Mouse (Mus musculus) small intestine, adult 2 months (tissue): ENCODE results near the gene Ppm1h.

Experiments
- CTCF ChIP-seq: fragments of 200-500 bp; IDR thresholded peaks from 2 replicates; pipeline ENCODE4 v1.5.1; 2012; ENCODE audit warnings: low read depth, mild to moderate bottlenecking, control low read depth, inconsistent platforms, low read length, moderate library complexity, mixed read lengths; ENCODE audit not compliant: insufficient replicate concordance, insufficient read length; ENCODE audit errors: extremely low read depth
- POLR2A ChIP-seq: fragments of 200-500 bp; IDR thresholded peaks from 2 replicates; pipeline ENCODE4 v1.6.1; 2012; ENCODE audit warnings: low read depth, mild to moderate bottlenecking, control low read depth, inconsistent platforms, low read length, moderate library complexity

DNA sequence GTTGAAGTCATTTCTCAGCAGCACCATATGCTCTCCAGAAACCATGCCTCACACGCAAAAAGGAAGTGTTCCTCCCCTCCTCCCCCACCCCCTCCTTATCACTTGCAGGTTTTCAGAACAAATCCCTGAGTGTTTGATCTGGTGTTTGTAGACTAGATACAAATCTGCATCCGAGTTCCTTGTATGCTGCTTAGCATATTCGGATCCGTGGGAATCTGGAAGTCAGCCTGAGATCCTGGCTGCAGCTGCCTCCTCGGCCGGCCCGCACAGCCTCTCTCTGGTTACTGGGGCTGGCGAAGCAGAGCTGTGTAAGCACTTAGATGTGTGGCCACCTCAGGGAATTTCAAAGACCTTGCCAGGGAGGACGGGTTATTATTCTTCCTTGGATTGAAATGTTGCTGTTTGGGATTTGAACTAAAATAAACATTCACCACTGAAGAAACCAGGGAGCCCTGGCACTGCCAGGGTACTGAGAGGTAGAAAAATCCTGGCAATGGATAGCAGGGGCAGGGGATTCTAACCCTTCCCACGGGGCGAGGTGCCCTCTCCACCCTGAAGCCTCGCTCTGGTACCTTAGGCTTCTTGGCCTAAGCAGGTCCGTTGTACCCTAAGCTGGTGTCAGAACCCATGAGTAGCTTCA, 252.8 kb downstream of the Ppm1h start:
- no peak for TF ChIP-seq POLR2A
- no peak for TF ChIP-seq CTCF
